Mouse (Mus musculus) pancreas, adult 10 weeks (tissue): Measurements from ENCODE around the gene Col9a2. TPM values are rescaled to one million over a fixed set of nuclear protein-coding genes. Genes with fewer than 3 reads are reported as not detected.

Experiments used
- polyA plus RNA-seq: library from polyadenylated mRNA; stranded (reverse); fragments of 350-450 nt; fragmentation: Illumina TruSeq; extraction: RNeasy Lipid Tissue Mini Kit (QIAGEN cat#74804); gene quantifications from one replicate; pipeline ENCODE4 v1.2.3, GENCODE M21; 2015; ENCODE audit warnings: low read depth, low replicate concordance; ENCODE audit not compliant: insufficient read depth

The Col9a2 gene
- polyA plus RNA-seq, result 0.46 TPM

DNA sequence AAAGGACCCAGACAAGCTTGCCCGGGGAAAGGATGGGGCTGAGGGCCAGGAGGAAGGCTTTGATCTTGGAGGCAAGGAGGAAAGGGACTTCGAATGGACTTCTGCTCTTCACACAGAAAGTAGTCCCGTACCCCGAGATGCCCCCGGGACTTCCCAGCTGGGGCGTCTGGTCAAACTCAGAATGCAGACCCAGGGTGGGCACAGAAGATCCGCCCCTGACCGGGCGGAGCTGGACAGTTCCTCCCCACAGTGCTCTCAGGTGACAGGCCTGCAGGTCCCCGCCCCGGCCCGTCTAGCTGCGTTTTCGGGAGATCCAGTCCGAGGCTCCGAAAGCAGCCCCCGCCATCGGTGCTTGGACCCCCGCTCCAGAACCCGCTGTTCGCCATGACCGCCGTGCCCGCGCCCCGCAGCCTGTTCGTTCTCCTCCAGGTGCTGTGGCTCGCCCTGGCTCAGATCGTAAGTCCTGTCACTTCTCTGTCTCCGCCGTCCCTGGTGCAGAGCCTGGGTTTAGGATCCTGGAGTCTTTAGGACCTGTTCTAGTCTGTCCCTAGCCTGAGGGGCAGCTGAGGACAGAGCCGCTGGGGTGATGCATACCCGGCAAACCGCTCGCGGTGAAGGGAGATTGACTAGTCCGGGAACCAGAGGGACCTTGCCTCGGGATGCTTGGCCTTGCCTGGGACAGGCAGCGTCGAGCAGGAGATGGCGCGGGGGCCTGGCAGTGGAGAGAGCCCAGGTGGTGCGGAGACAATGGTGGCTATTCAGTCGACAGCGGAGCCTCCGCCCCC lies at the start of gene Col9a2:
Col9a2 (plus strand) TSS at position 55 of the 785 bp plus-strand sequence.

DNA sequence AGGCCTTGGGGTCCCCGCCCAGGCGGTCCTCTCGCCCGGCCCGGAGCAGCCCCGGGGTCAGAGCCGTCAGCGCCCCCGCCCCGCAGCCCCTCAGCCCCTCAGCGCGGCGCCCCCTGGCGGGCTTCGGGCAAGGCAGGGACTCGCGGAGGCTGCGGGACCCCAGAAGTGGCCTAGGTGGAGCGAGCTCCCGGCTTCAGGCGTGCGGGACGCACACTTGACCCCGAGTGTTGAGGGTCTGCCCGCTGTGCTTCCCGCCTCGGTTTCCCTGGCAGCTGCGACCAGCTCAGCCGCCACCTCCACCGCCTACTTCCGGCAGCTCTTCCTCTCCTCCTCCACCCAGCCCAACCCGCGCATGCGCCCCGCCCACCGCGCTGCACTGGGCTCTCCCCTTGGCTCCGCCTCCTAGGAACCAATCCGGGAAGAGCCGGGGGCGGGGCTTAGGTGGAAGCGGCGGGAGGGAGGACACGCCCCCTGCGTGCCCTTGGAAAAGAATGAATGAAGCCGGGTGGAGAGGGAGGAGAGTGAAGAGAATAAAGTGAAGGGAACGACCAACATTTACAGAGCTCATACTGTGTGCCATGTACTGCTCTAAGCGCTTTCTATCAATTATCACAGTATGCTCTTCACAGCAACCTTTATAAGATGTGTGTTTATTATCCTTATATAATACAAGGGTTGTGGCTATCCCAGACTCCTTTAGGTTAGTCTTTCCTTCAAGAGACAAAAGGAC lies 22.1 kb upstream of the Col9a2 start, which contains the start of gene Smap2:
Smap2 (minus strand) TSS at position 320 of the 730 bp plus-strand sequence.

DNA sequence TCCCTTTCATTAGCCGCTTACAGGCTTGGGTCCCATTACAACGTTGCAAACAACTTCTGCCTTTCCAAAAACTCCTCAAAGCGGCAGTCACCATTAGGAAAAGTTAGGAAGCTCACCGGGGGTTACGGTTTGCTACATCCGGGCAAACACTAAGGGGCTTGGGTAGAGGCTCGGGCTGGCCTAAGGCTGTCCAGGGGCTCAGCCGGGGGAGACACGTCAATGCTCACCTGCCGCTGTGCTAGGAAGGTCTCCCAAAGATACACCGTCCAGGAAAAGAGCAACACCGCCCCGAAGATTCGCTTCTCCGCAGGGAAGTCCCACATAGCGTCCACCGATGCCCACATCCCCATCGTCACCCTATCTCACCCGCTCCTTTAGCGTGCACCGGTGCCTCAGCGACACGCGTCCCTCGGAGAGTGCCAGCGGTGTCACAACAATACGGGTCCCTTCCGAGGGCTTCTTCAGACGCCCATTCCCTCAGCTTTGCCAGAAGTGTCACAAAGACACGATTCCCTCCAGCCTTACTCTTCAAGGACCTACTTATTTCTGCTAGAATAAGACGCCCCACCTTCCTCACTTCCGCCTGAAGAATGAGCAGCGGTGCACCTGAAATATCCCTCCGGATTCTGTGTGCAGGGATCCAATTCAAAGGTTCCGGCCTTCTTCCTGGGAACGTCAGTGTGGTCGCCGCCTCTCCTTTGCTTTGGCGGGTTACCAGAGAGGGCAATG lies 58.6 kb downstream of the Col9a2 start, which contains the start of gene Zmpste24:
Zmpste24 (minus strand) TSS at position 592 of the 729 bp plus-strand sequence.

Other genes with a start within 250 kb of the Col9a2 start
- 12.4 TPM for gene Nfyc, start 207.8 kb upstream of the Col9a2 start, polyA plus RNA-seq
- 2.7 TPM for gene Rims3, start 184.6 kb upstream of the Col9a2 start, polyA plus RNA-seq
- gene Exo5, start 114.4 kb upstream of the Col9a2 start, polyA plus RNA-seq, result 2.9 TPM
- gene Zfp69, start 87.7 kb upstream of the Col9a2 start, polyA plus RNA-seq, result 0.35 TPM
- 9.5 TPM for gene Smap2, start 22.1 kb upstream of the Col9a2 start, polyA plus RNA-seq
- 7.7 TPM for gene Zmpste24, start 58.9 kb downstream of the Col9a2 start, polyA plus RNA-seq
- gene Tmco2, start 69.8 kb downstream of the Col9a2 start, polyA plus RNA-seq, result not detected
- 2.3 TPM for gene Rlf, start 175.7 kb downstream of the Col9a2 start, polyA plus RNA-seq